20 mouse cellular contexts compared by ENCODE assay signal in the genomic region with DNA sequence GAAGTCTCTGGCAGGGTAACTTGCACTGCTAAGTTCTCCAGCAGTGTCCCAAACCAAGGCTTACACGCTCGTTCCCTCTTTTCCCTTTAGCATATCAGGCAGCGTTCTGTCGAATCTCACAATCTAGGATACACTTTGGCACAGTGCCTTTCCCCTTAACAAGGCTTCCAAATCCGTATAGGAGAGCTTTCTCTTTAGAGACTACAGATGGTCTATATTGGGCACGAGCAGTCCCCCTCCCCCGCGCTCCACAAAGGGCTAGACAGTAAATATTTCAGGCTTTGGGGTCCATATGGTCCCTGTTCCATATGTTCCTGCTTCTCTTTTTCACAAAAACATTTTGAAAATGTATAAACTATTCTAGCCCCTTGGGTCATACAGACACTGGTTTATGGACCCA.
DNase-seq lines count a peak whose midpoint lies in the region; ATAC-seq and TF ChIP-seq lines count a peak whose summit lies in the region.
"Had no signal": no experiment of that assay in that cellular context is flagged by ENCODE, and none has a peak within 500 bp of the region (broad histone marks: within the 10 kb centered on the region; RNA-seq: fewer than 3 reads in every experiment).

No protein-coding gene starts in this region.

- TF ChIP-seq CTCF in layer of hippocampus, adult 2 months (conservative IDR thresholded peaks at IDR 0.05): no peak
- TF ChIP-seq CTCF in lung, embryonic 14.5 days (IDR thresholded peaks at IDR 0.05; ENCODE audit: low read depth): no peak
- TF ChIP-seq CTCF in brain, embryonic 14.5 days (IDR thresholded peaks at IDR 0.05; ENCODE audit: borderline replicate concordance, extremely low read depth, insufficient read depth, insufficient read length): no peak

- ATAC-seq in lung, embryonic 14.5 days (ENCODE audit: insufficient read depth): no peak
- ATAC-seq: hindbrain, postnatal 0 days had no signal

- H3K9ac ChIP-seq in lung, embryonic 14.5 days: no peak overlapping the region
- H3K9ac ChIP-seq: embryonic facial prominence, embryonic 12.5 days; heart, embryonic 15.5 days; hindbrain, embryonic 13.5 days had no signal

- peak overlapping the region; percentile 63 for H3K27ac ChIP-seq in layer of hippocampus, adult 2 months
- H3K27ac ChIP-seq in lung, embryonic 14.5 days (ENCODE audit: low read depth): no peak overlapping the region
- H3K27ac ChIP-seq: embryonic facial prominence, embryonic 12.5 days; heart, embryonic 15.5 days; hindbrain, embryonic 13.5 days; hindbrain, postnatal 0 days had no signal

- TF ChIP-seq POLR2A in brain, embryonic 14.5 days (IDR thresholded peaks at IDR 0.05; ENCODE audit: borderline replicate concordance, extremely low read depth, insufficient read depth, insufficient read length, poor library complexity, severe bottlenecking): no peak

- 59% methylated on average over 8 of the region's 8 CpGs for WGBS in lung, embryonic 14.5 days

- no peaks in the 10 kb centered on the region for H3K36me3 ChIP-seq in lung, embryonic 14.5 days (ENCODE audit: insufficient read depth)
- H3K36me3 ChIP-seq: embryonic facial prominence, embryonic 12.5 days; heart, embryonic 15.5 days; hindbrain, embryonic 13.5 days had no signal

- DNase-seq in layer of hippocampus, adult 2 months (ENCODE audit: low spot score in 2 of 2): no peak
- no peak for DNase-seq in layer of hippocampus, postnatal 36 days
- DNase-seq in lung, embryonic 14.5 days: peak; percentile 15
- DNase-seq in lung, postnatal 4 days: no peak
- DNase-seq in brain, embryonic 14.5 days (ENCODE audit: low read depth): peak; percentile 87
- DNase-seq in brain, embryonic 18.5 days (ENCODE audit: low read depth, low spot score): peak; percentile 50
- DNase-seq in heart, adult 8-10 months (ENCODE audit: low spot score): no peak
- DNase-seq: adrenal gland, adult 2 months; adrenal gland, postnatal 36 days; cerebellum, adult 11-12 months; cerebellum, adult 9-10 months; cerebellum, postnatal 25 days; gastrocnemius, postnatal 36 days; heart, adult 18-20 months; heart, postnatal 14 days had no signal

- H3K4me2 ChIP-seq in lung, embryonic 14.5 days: no peak overlapping the region
- H3K4me2 ChIP-seq: embryonic facial prominence, embryonic 12.5 days; heart, embryonic 11.5 days; heart, embryonic 15.5 days; hindbrain, embryonic 13.5 days had no signal

- no peaks in the 10 kb centered on the region for H3K27me3 ChIP-seq in lung, embryonic 14.5 days (ENCODE audit: insufficient read depth, low read length)
- H3K27me3 ChIP-seq: embryonic facial prominence, embryonic 12.5 days; heart, embryonic 15.5 days; hindbrain, embryonic 13.5 days had no signal

- H3K4me1 ChIP-seq in lung, embryonic 14.5 days (ENCODE audit: insufficient read depth): no peaks in the 10 kb centered on the region
- H3K4me1 ChIP-seq: embryonic facial prominence, embryonic 12.5 days; heart, embryonic 15.5 days had no signal

- H3K9me3 ChIP-seq in lung, embryonic 14.5 days (ENCODE audit: low read depth, low read length): no peaks in the 10 kb centered on the region
- H3K9me3 ChIP-seq: embryonic facial prominence, embryonic 12.5 days; heart, embryonic 15.5 days; hindbrain, embryonic 13.5 days had no signal

- H3K4me3 ChIP-seq in layer of hippocampus, adult 2 months: no peak overlapping the region
- H3K4me3 ChIP-seq in lung, embryonic 14.5 days (ENCODE audit: low read depth, low read length): no peak overlapping the region
- H3K4me3 ChIP-seq: embryonic facial prominence, embryonic 12.5 days; heart, embryonic 15.5 days; hindbrain, embryonic 13.5 days had no signal

Comparison
In these comparisons a context has a peak if more than half of its experiments do, and no peak if none do; other contexts are left out.
1. DNase-seq: peak in lung, embryonic 14.5 days (single experiment), brain, embryonic 14.5 days (single experiment) and brain, embryonic 18.5 days (single experiment); none in layer of hippocampus, adult 2 months (0 of 2), layer of hippocampus, postnatal 36 days (0 of 2), lung, postnatal 4 days (0 of 2) and heart, adult 8-10 months (single experiment).